ENCODE assay signal across 9 mouse cellular contexts in genomic region chr2:174008350-174009218, GRCm38 (mm10).
DNase-seq lines count a peak whose midpoint lies in the region; ATAC-seq lines count a peak whose summit lies in the region.
"Had no signal": no experiment of that assay in that cellular context is flagged by ENCODE, and none has a peak within 500 bp of the region (broad histone marks: within the 10 kb centered on the region; RNA-seq: fewer than 3 reads in every experiment).

No protein-coding gene starts in this region.

- H3K9me3 ChIP-seq in limb, embryonic 15.5 days = 0 out of 2 replicates have a peak, but pooled peaks cover 6% of the 10 kb centered on the region

- 32% methylated on average over 19 of the region's 19 CpGs for WGBS in limb, embryonic 15.5 days

- no peaks in the 10 kb centered on the region for H3K36me3 ChIP-seq in limb, embryonic 15.5 days

- H3K27ac ChIP-seq in limb, embryonic 15.5 days = peak overlapping the region; percentile 92

- no peak overlapping the region for H3K4me2 ChIP-seq in limb, embryonic 15.5 days

- DNase-seq in urinary bladder, postnatal 25 days (ENCODE audit: low spot score) = peak; percentile 15
- no peak for DNase-seq in urinary bladder, postnatal 10 days (ENCODE audit: low spot score)
- DNase-seq in gastrocnemius, adult 18-20 months (ENCODE audit: low spot score) = peak; percentile 51
- no peak for DNase-seq in thymus, postnatal 36 days
- DNase-seq in cerebellum, postnatal 4 days (ENCODE audit: low spot score in 2 of 2) = no peak
- DNase-seq in lung, postnatal 25 days (ENCODE audit: low spot score) = no peak
- DNase-seq in spleen, postnatal 36 days (ENCODE audit: low spot score in 2 of 2) = no peak
- DNase-seq: adrenal gland, postnatal 36 days had no signal

- peaks cover 32% of the 10 kb centered on the region for H3K4me1 ChIP-seq in limb, embryonic 15.5 days

- no peak overlapping the region for H3K4me3 ChIP-seq in limb, embryonic 15.5 days

- no peaks in the 10 kb centered on the region for H3K27me3 ChIP-seq in limb, embryonic 15.5 days

- H3K9ac ChIP-seq in limb, embryonic 15.5 days = no peak overlapping the region

- peak; percentile 65 for ATAC-seq in limb, embryonic 15.5 days (ENCODE audit: insufficient number of reproducible peaks, low FRiP score, low TSS enrichment, low read depth)

Comparison
In these comparisons a context has a peak if more than half of its experiments do, and no peak if none do; other contexts are left out.
1. DNase-seq: peak in urinary bladder, postnatal 25 days (single experiment) and gastrocnemius, adult 18-20 months (single experiment); none in urinary bladder, postnatal 10 days (single experiment), thymus, postnatal 36 days (0 of 2), cerebellum, postnatal 4 days (0 of 2), lung, postnatal 25 days (single experiment) and spleen, postnatal 36 days (0 of 2).